Mouse (Mus musculus) liver, postnatal 0 days (tissue): ENCODE results near the gene Nfkbie.

ENCODE experiments used
- CTCF ChIP-seq: sonication (generic); IDR thresholded peaks from 2 replicates; pipeline ENCODE4 v1.5.1; 2016; ENCODE audit warnings: antibody characterized with exemption, low read depth
- EP300 ChIP-seq: IDR thresholded peaks from 2 replicates; pipeline ENCODE4 v1.6.1; 2016; ENCODE audit warnings: antibody characterized with exemption, low read depth, mild to moderate bottlenecking

GRCm38 (mm10) chr17:45510871-45511270 lies 44.6 kb upstream of the Nfkbie start:
- TF ChIP-seq CTCF (no peak), EP300 (no peak)
